ENCODE assay signal across 25 mouse cellular contexts in genomic region chr3:146029234-146029633, GRCm38 (mm10). TPM values are rescaled to one million over a fixed set of nuclear protein-coding genes. Genes with fewer than 3 reads are reported as not detected.
DNase-seq lines count a peak whose midpoint lies in the region; ATAC-seq and TF ChIP-seq lines count a peak whose summit lies in the region.
"Had no signal": no experiment of that assay in that cellular context is flagged by ENCODE, and none has a peak within 500 bp of the region (broad histone marks: within the 10 kb centered on the region; RNA-seq: fewer than 3 reads in every experiment).

No protein-coding gene starts in this region.

- no peaks in the 10 kb centered on the region for H3K27me3 ChIP-seq in liver, adult 2 months (ENCODE audit: control insufficient read depth, insufficient read depth, low read length)
- H3K27me3 ChIP-seq in liver, embryonic 14.5 days (ENCODE audit: control insufficient read depth, insufficient read depth, low read length): no peaks in the 10 kb centered on the region
- no peaks in the 10 kb centered on the region for H3K27me3 ChIP-seq in liver, embryonic 16.5 days (ENCODE audit: control insufficient read depth, insufficient read depth, low read depth, low read length)
- H3K27me3 ChIP-seq: embryonic facial prominence, embryonic 12.5 days; embryonic facial prominence, embryonic 15.5 days; forebrain, embryonic 15.5 days; heart, embryonic 12.5 days; heart, embryonic 15.5 days; hindbrain, embryonic 13.5 days had no signal

- no peaks in the 10 kb centered on the region for H3K9me3 ChIP-seq in liver, embryonic 14.5 days (ENCODE audit: control insufficient read depth, low read length)
- H3K9me3 ChIP-seq in liver, embryonic 16.5 days (replicated peaks; ENCODE audit: control insufficient read depth, low read length): no peaks in the 10 kb centered on the region
- H3K9me3 ChIP-seq: embryonic facial prominence, embryonic 12.5 days; forebrain, embryonic 12.5 days; forebrain, embryonic 15.5 days; heart, embryonic 15.5 days; hindbrain, embryonic 13.5 days had no signal

- no peak for TF ChIP-seq CTCF in liver, adult 2 months (IDR thresholded peaks at IDR 0.05; ENCODE audit: low read depth, low read length)
- TF ChIP-seq CTCF in liver, embryonic 14.5 days (IDR thresholded peaks at IDR 0.05; ENCODE audit: low read depth): no peak

- no peak for TF ChIP-seq EP300 in liver, embryonic 14.5 days (IDR thresholded peaks at IDR 0.05; ENCODE audit: low read depth)

- H3K4me1 ChIP-seq in liver, adult 2 months (ENCODE audit: control insufficient read depth, insufficient read depth, low read length): no peaks in the 10 kb centered on the region
- H3K4me1 ChIP-seq in liver, embryonic 14.5 days (replicated peaks; ENCODE audit: control insufficient read depth in 2 of 2, insufficient read depth in 2 of 2, low read length in 1 of 2): peaks cover 0 to 15% of the 10 kb centered on the region in 2 experiments; a peak in 2 of 4 replicates
- peaks cover 2% of the 10 kb centered on the region; the same call in 1 of the 2 replicates for H3K4me1 ChIP-seq in liver, embryonic 16.5 days (ENCODE audit: control insufficient read depth, low read depth, low read length)
- H3K4me1 ChIP-seq: embryonic facial prominence, embryonic 15.5 days had no signal

- no peak overlapping the region for H3K27ac ChIP-seq in liver, adult 2 months (replicated peaks; ENCODE audit: insufficient read depth, low read depth, low read length)
- H3K27ac ChIP-seq in liver, embryonic 14.5 days: no peak overlapping the region
- peak overlapping the region; percentile 35; the same call in 1 of the 2 replicates for H3K27ac ChIP-seq in liver, embryonic 16.5 days (ENCODE audit: low read length)
- H3K27ac ChIP-seq: embryonic facial prominence, embryonic 12.5 days; embryonic facial prominence, embryonic 15.5 days; forebrain, embryonic 12.5 days; forebrain, embryonic 15.5 days; heart, embryonic 15.5 days; hindbrain, embryonic 10.5 days had no signal

- no peak for TF ChIP-seq POLR2A in liver, adult 2 months (IDR thresholded peaks at IDR 0.05; ENCODE audit: extremely low read depth, insufficient read depth, low read length)

- H3K36me3 ChIP-seq in liver, adult 2 months (ENCODE audit: control insufficient read depth, insufficient read depth, low read length): no peaks in the 10 kb centered on the region
- H3K36me3 ChIP-seq in liver, embryonic 14.5 days (replicated peaks; ENCODE audit: control insufficient read depth, insufficient read depth, low read depth): no peaks in the 10 kb centered on the region
- no peaks in the 10 kb centered on the region for H3K36me3 ChIP-seq in liver, embryonic 16.5 days (ENCODE audit: control insufficient read depth, insufficient read depth)
- H3K36me3 ChIP-seq: embryonic facial prominence, embryonic 12.5 days; embryonic facial prominence, embryonic 15.5 days; forebrain, embryonic 12.5 days; forebrain, embryonic 15.5 days; hindbrain, embryonic 13.5 days had no signal

- 27% methylated on average over 3 of the region's 3 CpGs for WGBS in liver, adult 2 months
- 48% methylated on average over 3 of the region's 3 CpGs for WGBS in liver, embryonic 14.5 days (ENCODE audit: insufficient replicate concordance)
- 50% methylated on average over 3 of the region's 3 CpGs for WGBS in liver, embryonic 16.5 days (ENCODE audit: insufficient replicate concordance)

- H3K79me2 ChIP-seq in liver, adult 2 months (ENCODE audit: control insufficient read depth, insufficient read depth, low read length): no peaks in the 10 kb centered on the region

- intact Hi-C loops in left cerebral cortex, postnatal 10 days (cut with DNase I): no loop called here

- DNase-seq in liver, adult 2 months (ENCODE audit: extremely low read depth, low read depth, low spot score): peak; percentile 37
- DNase-seq in liver: no peak
- DNase-seq in liver, embryonic 14.5 days (ENCODE audit: low read depth in 3 of 3, low spot score in 3 of 3): peak in 2 of 3 experiments; percentile 14 to 23
- no peak for DNase-seq in left cerebral cortex, postnatal 10 days (ENCODE audit: extremely low spot score in 1 of 2, low spot score in 2 of 2)
- DNase-seq in natural killer cell, adult 2 months (ENCODE audit: low spot score in 2 of 2): no peak
- DNase-seq: adrenal gland, adult 2 months; adrenal gland, postnatal 14 days; cerebellum, adult 11 months; cerebellum, adult 2 months; cerebellum, adult 9-11 months; cerebellum, postnatal 25 days; gastrocnemius, postnatal 10 days; gastrocnemius, postnatal 36 days; heart, postnatal 10 days; heart, postnatal 36 days had no signal

- no peak overlapping the region for H3K4me3 ChIP-seq in liver, adult 2 months (ENCODE audit: insufficient read depth, low read depth, low read length)
- H3K4me3 ChIP-seq in liver, embryonic 14.5 days (ENCODE audit: insufficient read depth in 1 of 2, low read depth in 2 of 2, low read length in 2 of 2): no peak overlapping the region
- H3K4me3 ChIP-seq in liver, embryonic 16.5 days (ENCODE audit: low read depth, low read length): no peak overlapping the region
- H3K4me3 ChIP-seq: embryonic facial prominence, embryonic 12.5 days; embryonic facial prominence, embryonic 15.5 days; forebrain, embryonic 12.5 days; forebrain, embryonic 15.5 days; heart, embryonic 12.5 days; heart, embryonic 15.5 days; hindbrain, embryonic 10.5 days; hindbrain, embryonic 13.5 days had no signal

- no peak overlapping the region for H3K4me2 ChIP-seq in liver, embryonic 14.5 days (ENCODE audit: low read depth)
- no peak overlapping the region for H3K4me2 ChIP-seq in liver, embryonic 16.5 days (ENCODE audit: low read depth, low read length)
- H3K4me2 ChIP-seq: embryonic facial prominence, embryonic 12.5 days; embryonic facial prominence, embryonic 15.5 days; forebrain, embryonic 12.5 days; forebrain, embryonic 15.5 days; heart, embryonic 12.5 days; heart, embryonic 15.5 days; hindbrain, embryonic 13.5 days had no signal

- ATAC-seq in liver, embryonic 14.5 days (ENCODE audit: insufficient read depth): peak; percentile 63; the same call in 1 of the 2 replicates
- ATAC-seq in liver, embryonic 16.5 days (ENCODE audit: low read depth): peak; percentile 72
- ATAC-seq: CD4-positive, CD25-positive, alpha-beta regulatory T cell, adult 4 months; forebrain, embryonic 15.5 days had no signal

- H3K9ac ChIP-seq in liver, adult 2 months (ENCODE audit: low read depth, low read length): no peak overlapping the region
- no peak overlapping the region for H3K9ac ChIP-seq in liver, embryonic 14.5 days (replicated peaks)
- no peak overlapping the region for H3K9ac ChIP-seq in liver, embryonic 16.5 days (ENCODE audit: low read depth, low read length)
- H3K9ac ChIP-seq: embryonic facial prominence, embryonic 12.5 days; embryonic facial prominence, embryonic 15.5 days; forebrain, embryonic 12.5 days; forebrain, embryonic 15.5 days; heart, embryonic 12.5 days; heart, embryonic 15.5 days had no signal

RNA-seq across cellular contexts. Expression of gene Syde2, which starts 41.6 kb away (rescaled TPM):
- 5.4 and 7.9 TPM in 2 replicates for total RNA-seq in liver, adult 2 months (2014; rRNA removed)
- 1.3 and 1.7 TPM in 2 replicates for polyA plus RNA-seq in liver, adult 2 months (2012; rRNA removed)
- 0.53 and 0.79 TPM in 2 replicates for polyA plus RNA-seq in liver, embryonic 14.5 days (2012; rRNA removed)
- polyA plus RNA-seq in liver, embryonic 14.5 days (2014; fragmentation: Nextera tagmentation; extraction: Ambion mirVana): 0.68 and 0.69 TPM in 2 replicates
- polyA plus RNA-seq in liver, embryonic 16.5 days (2015; fragmentation: Nextera tagmentation; extraction: Ambion mirVana): 0.44 and 0.68 TPM in 2 replicates
- total RNA-seq in left cerebral cortex, postnatal 10 days (2021): 1 to 10 TPM; 3.1 to 4.3 TPM
- polyA plus RNA-seq: CD4-positive, CD25-positive, alpha-beta regulatory T cell, adult 4 months had no signal

Comparison
In these comparisons a context has a peak if more than half of its experiments do, and no peak if none do; other contexts are left out.
1. DNase-seq: peak in liver, adult 2 months (single experiment) and liver, embryonic 14.5 days (2 of 3); none in liver (single experiment), left cerebral cortex, postnatal 10 days (0 of 2) and natural killer cell, adult 2 months (0 of 2).